Mouse (Mus musculus) liver, embryonic 13.5 days (tissue): ENCODE results near the gene Slc16a7. TPM values are rescaled to one million over a fixed set of nuclear protein-coding genes. Genes with fewer than 3 reads are reported as not detected.
A peak's percentile ranks its signal among the peaks of the same experiment; 100 is the strongest.

Experiments
- ATAC-seq: fragments of 200-750 bp; cut with Nextera tagmentation; 2 replicates; pipeline ENCODE4 v1.8.0; 2017; ENCODE audit warnings: low read depth, mild to moderate bottlenecking, moderate number of reproducible peaks, moderate library complexity
- DNase-seq: peaks from one replicate; pipeline ENCODE4 v3.0.0; 2022
- H3K27ac ChIP-seq: fragments of 300-500 bp; sonication (generic); 2 replicates; pipeline ENCODE4 v1.5.1; 2015; ENCODE audit warnings: moderate library complexity, mild to moderate bottlenecking, inconsistent platforms
- H3K27me3 ChIP-seq: fragments of 300-500 bp; sonication (generic); 2 replicates; pipeline ENCODE4 v1.6.1; 2015; ENCODE audit warnings: mild to moderate bottlenecking, inconsistent platforms
- H3K36me3 ChIP-seq: fragments of 300-500 bp; sonication (generic); 2 replicates; pipeline ENCODE4 v1.6.1; 2015; ENCODE audit warnings: mild to moderate bottlenecking, inconsistent platforms
- H3K4me1 ChIP-seq: fragments of 300-500 bp; sonication (generic); replicated peaks from 2 replicates; pipeline ENCODE4 v1.6.1; 2015; ENCODE audit warnings: inconsistent platforms
- H3K4me2 ChIP-seq: fragments of 300-500 bp; sonication (generic); 2 replicates; pipeline ENCODE4 v1.6.1; 2015; ENCODE audit warnings: inconsistent platforms, mild to moderate bottlenecking, moderate library complexity
- H3K4me3 ChIP-seq: fragments of 300-500 bp; sonication (generic); replicated peaks from 2 replicates; pipeline ENCODE4 v1.5.1; 2015; ENCODE audit warnings: mild to moderate bottlenecking, inconsistent platforms
- H3K9ac ChIP-seq: fragments of 300-500 bp; sonication (generic); 2 replicates; pipeline ENCODE4 v1.6.1; 2015; ENCODE audit warnings: mild to moderate bottlenecking, inconsistent platforms
- H3K9me3 ChIP-seq: fragments of 300-500 bp; sonication (generic); replicated peaks from 2 replicates; pipeline ENCODE4 v1.6.1; 2016; ENCODE audit warnings: inconsistent platforms
- WGBS: fragments of 180-500 bp; shearing (Covaris S2); methylation state at CpG from one replicate; pipeline ENCODE4 v1.1.7; 2015; ENCODE audit not compliant: insufficient replicate concordance; 5-methylcytosine and 5-hydroxymethylcytosine counted together
- polyA plus RNA-seq: library from polyadenylated mRNA; unstranded; fragments of >200 nt; fragmentation: Nextera tagmentation; extraction: Ambion mirVana; gene quantifications from 2 replicates; pipeline ENCODE4 v1.2.1, GENCODE M21; 2015

The Slc16a7 gene
- polyA plus RNA-seq, 1 experiment from 2014 or later = 6.8 TPM

GRCm38 (mm10) chr10:125321446-125322428 lies 67.5 kb downstream of the Slc16a7 start:
- H3K9me3 ChIP-seq = no peaks in the 10 kb centered on the region
- 58% methylated on average over 11 of the region's 11 CpGs for WGBS
- H3K4me1 ChIP-seq = 0 out of 2 replicates have a peak, but pooled peaks cover 6% of the 10 kb centered on the region
- no peaks in the 10 kb centered on the region for H3K27me3 ChIP-seq
- H3K27ac ChIP-seq = no peak overlapping the region; the same call in 1 of the 2 replicates
- ATAC-seq = peak; percentile 59
- no peak for DNase-seq
- H3K36me3 ChIP-seq = no peaks in the 10 kb centered on the region
- no peak overlapping the region for H3K4me3 ChIP-seq
- no peak overlapping the region for H3K4me2 ChIP-seq
- no peak overlapping the region for H3K9ac ChIP-seq

GRCm38 (mm10) chr10:125317317-125317716 lies 71.9 kb downstream of the Slc16a7 start:
- ATAC-seq (no peak), DNase-seq (no peak)
- Histone ChIP-seq H3K27ac (no peak overlapping the region), H3K36me3 (no peaks in the 10 kb centered on the region), H3K4me2 (no peak overlapping the region), H3K9ac (no peak overlapping the region), H3K9me3 (no peaks in the 10 kb centered on the region), H3K4me3 (no peak overlapping the region), H3K27me3 (no peaks in the 10 kb centered on the region), H3K4me1 (0 out of 2 replicates have a peak, but pooled peaks cover 5% of the 10 kb centered on the region)
- WGBS = 27% methylated on average over 6 of the region's 6 CpGs

GRCm38 (mm10) chr10:125310855-125311254 lies 78.4 kb downstream of the Slc16a7 start:
- Histone ChIP-seq H3K4me2 (no peak overlapping the region), H3K27me3 (no peaks in the 10 kb centered on the region), H3K9ac (no peak overlapping the region), H3K36me3 (no peaks in the 10 kb centered on the region), H3K4me1 (no peaks in the 10 kb centered on the region), H3K9me3 (no peaks in the 10 kb centered on the region), H3K4me3 (no peak overlapping the region), H3K27ac (no peak overlapping the region)
- no peak for ATAC-seq
- 80% methylated on average over 2 of the region's 2 CpGs for WGBS
- DNase-seq = no peak

- no peaks in the 10 kb centered on the region for H3K9me3 ChIP-seq
- ATAC-seq (no peak), DNase-seq (no peak)
- H3K27me3 ChIP-seq = no peaks in the 10 kb centered on the region
- H3K36me3 ChIP-seq = no peaks in the 10 kb centered on the region
- 68% methylated on average over 6 of the region's 6 CpGs for WGBS
- no peaks in the 10 kb centered on the region for H3K4me1 ChIP-seq
- no peak overlapping the region for H3K9ac ChIP-seq
- no peak overlapping the region for H3K27ac ChIP-seq
- H3K4me2 ChIP-seq = no peak overlapping the region
- no peak overlapping the region for H3K4me3 ChIP-seq
Measured at GRCm38 (mm10) chr10:125298036-125298435, 91.2 kb downstream of the Slc16a7 start.

- Histone ChIP-seq H3K4me3 (no peak overlapping the region), H3K27me3 (no peaks in the 10 kb centered on the region), H3K9me3 (no peaks in the 10 kb centered on the region), H3K4me1 (no peaks in the 10 kb centered on the region), H3K36me3 (no peaks in the 10 kb centered on the region), H3K9ac (no peak overlapping the region), H3K4me2 (no peak overlapping the region), H3K27ac (no peak overlapping the region)
- DNase-seq (no peak), ATAC-seq (no peak)
- whole genome bisulfite sequencing = 54% methylated on average over 9 of the region's 9 CpGs
Measured at GRCm38 (mm10) chr10:125290320-125290719, 98.9 kb downstream of the Slc16a7 start.

GRCm38 (mm10) chr10:125288560-125288959 lies 100.7 kb downstream of the Slc16a7 start:
- no peaks in the 10 kb centered on the region for H3K27me3 ChIP-seq
- no peak overlapping the region for H3K4me2 ChIP-seq
- H3K9ac ChIP-seq = no peak overlapping the region
- H3K4me1 ChIP-seq = no peaks in the 10 kb centered on the region
- ATAC-seq = no peak
- H3K27ac ChIP-seq = no peak overlapping the region
- H3K9me3 ChIP-seq = no peaks in the 10 kb centered on the region
- no peaks in the 10 kb centered on the region for H3K36me3 ChIP-seq
- no peak for DNase-seq
- H3K4me3 ChIP-seq = no peak overlapping the region
- 73% methylated on average over 6 of the region's 6 CpGs for WGBS

GRCm38 (mm10) chr10:125285386-125285785 lies 103.9 kb downstream of the Slc16a7 start:
- Histone ChIP-seq H3K4me2 (no peak overlapping the region), H3K4me3 (no peak overlapping the region), H3K9me3 (no peaks in the 10 kb centered on the region), H3K27me3 (no peaks in the 10 kb centered on the region), H3K4me1 (no peaks in the 10 kb centered on the region), H3K36me3 (no peaks in the 10 kb centered on the region), H3K27ac (no peak overlapping the region), H3K9ac (no peak overlapping the region)
- DNase-seq (no peak), ATAC-seq (no peak)
- WGBS = 56% methylated on average over 5 of the region's 5 CpGs

GRCm38 (mm10) chr10:125275149-125275848 lies 114.0 kb downstream of the Slc16a7 start:
- no peak overlapping the region for H3K4me2 ChIP-seq
- DNase-seq = no peak
- no peak overlapping the region for H3K9ac ChIP-seq
- no peaks in the 10 kb centered on the region for H3K4me1 ChIP-seq
- H3K27me3 ChIP-seq = no peaks in the 10 kb centered on the region
- ATAC-seq = no peak
- no peaks in the 10 kb centered on the region for H3K36me3 ChIP-seq
- no peak overlapping the region for H3K4me3 ChIP-seq
- no peaks in the 10 kb centered on the region; the same call in 1 of the 2 replicates for H3K9me3 ChIP-seq
- 81% methylated on average over 12 of the region's 12 CpGs for WGBS
- H3K27ac ChIP-seq = no peak overlapping the region

- no peak overlapping the region for H3K4me3 ChIP-seq
- no peak for ATAC-seq
- no peak overlapping the region for H3K4me2 ChIP-seq
- H3K9me3 ChIP-seq = no peaks in the 10 kb centered on the region; the same call in 1 of the 2 replicates
- H3K9ac ChIP-seq = no peak overlapping the region
- H3K4me1 ChIP-seq = no peaks in the 10 kb centered on the region
- 81% methylated on average over 5 of the region's 5 CpGs for WGBS
- no peaks in the 10 kb centered on the region for H3K36me3 ChIP-seq
- H3K27me3 ChIP-seq = no peaks in the 10 kb centered on the region
- no peak overlapping the region for H3K27ac ChIP-seq
- DNase-seq = no peak
Measured at GRCm38 (mm10) chr10:125274519-125275148, 114.6 kb downstream of the Slc16a7 start.

GRCm38 (mm10) chr10:125273759-125274158 lies 115.5 kb downstream of the Slc16a7 start:
- Histone ChIP-seq H3K4me3 (no peak overlapping the region), H3K9me3 (no peaks in the 10 kb centered on the region; the same call in 1 of the 2 replicates), H3K36me3 (no peaks in the 10 kb centered on the region), H3K9ac (no peak overlapping the region), H3K4me1 (no peaks in the 10 kb centered on the region), H3K4me2 (no peak overlapping the region), H3K27ac (no peak overlapping the region), H3K27me3 (no peaks in the 10 kb centered on the region)
- no peak for DNase-seq
- ATAC-seq = no peak
- WGBS = 69% methylated on average over 7 of the region's 7 CpGs

- DNase-seq (no peak), ATAC-seq (no peak)
- no peak overlapping the region for H3K4me3 ChIP-seq
- H3K36me3 ChIP-seq = no peaks in the 10 kb centered on the region
- H3K4me2 ChIP-seq = no peak overlapping the region
- H3K27ac ChIP-seq = no peak overlapping the region
- H3K27me3 ChIP-seq = no peaks in the 10 kb centered on the region
- 43% methylated on average over 5 of the region's 5 CpGs for WGBS
- H3K4me1 ChIP-seq = no peaks in the 10 kb centered on the region
- H3K9me3 ChIP-seq = no peaks in the 10 kb centered on the region
- no peak overlapping the region for H3K9ac ChIP-seq
Measured at GRCm38 (mm10) chr10:125271448-125271847, 117.8 kb downstream of the Slc16a7 start.
